Mouse (Mus musculus) cerebral cortex, adult 2 months (tissue): ENCODE results near the gene Map7d1.

Experiments
- WGBS: fragments of 180-500 bp; shearing (Covaris S2); methylation state at CpG from one replicate; pipeline ENCODE4 v1.1.7; 2018; 5-methylcytosine and 5-hydroxymethylcytosine counted together

The Map7d1 gene

GRCm38 (mm10) chr4:126202303-126203181 is 53.6 kb downstream of the Map7d1 start, which contains the start of gene Thrap3:
Thrap3 (minus strand) TSS chr4:126202760.
- under 1% methylated on average over 74 of the region's 75 CpGs for WGBS

- under 1% methylated on average over 28 of the region's 28 CpGs for WGBS
These were observed 54.4 kb downstream of the Map7d1 start for GRCm38 (mm10) chr4:126201514-126202302.

GRCm38 (mm10) chr4:126200656-126201055 is 55.5 kb downstream of the Map7d1 start:
- WGBS, result 35% methylated on average over 2 of the region's 2 CpGs

GRCm38 (mm10) chr4:126200036-126200435 is 56.1 kb downstream of the Map7d1 start:
- 10% methylated on average over 1 of the region's 1 CpGs for WGBS

GRCm38 (mm10) chr4:126199556-126199955 is 56.6 kb downstream of the Map7d1 start:
- WGBS, result 48% methylated on average over 6 of the region's 6 CpGs

- WGBS, result 57% methylated on average over 3 of the region's 3 CpGs
These were observed 58.7 kb downstream of the Map7d1 start for GRCm38 (mm10) chr4:126197485-126197884.

- WGBS, result 94% methylated on average over 4 of the region's 4 CpGs
These were observed 61.2 kb downstream of the Map7d1 start for GRCm38 (mm10) chr4:126194916-126195315.

- 86% methylated on average over 2 of the region's 2 CpGs for WGBS
These were observed 65.5 kb downstream of the Map7d1 start for GRCm38 (mm10) chr4:126190636-126191035.

GRCm38 (mm10) chr4:126187096-126187495 is 69.0 kb downstream of the Map7d1 start:
- 77% methylated on average over 3 of the region's 3 CpGs for WGBS

- WGBS, result 77% methylated on average over 5 of the region's 5 CpGs
These were observed 73.1 kb downstream of the Map7d1 start for GRCm38 (mm10) chr4:126183034-126183433.
